Mouse (Mus musculus): Measurements from ENCODE around the gene Vezf1. TPM values are rescaled to one million over a fixed set of nuclear protein-coding genes. Genes with fewer than 3 reads are reported as not detected.
A peak's percentile ranks its signal among the peaks of the same experiment; 100 is the strongest.

The Vezf1 gene
- total RNA-seq, 2 experiments from 2014 or later: 41.5 to 41.9 TPM

GRCm38 (mm10) chr11:88117356-88118090 lies 49.4 kb downstream of the Vezf1 start:
- DNase-seq: peak; percentile 45 to 47
- intact Hi-C loops (cut with DNase I): loop anchor here (2.0 to 5.0 kb wide), 4 partner anchors 19 to 65 kb away; partner anchors contain the start of genes Cuedc1 and Vezf1

DNA sequence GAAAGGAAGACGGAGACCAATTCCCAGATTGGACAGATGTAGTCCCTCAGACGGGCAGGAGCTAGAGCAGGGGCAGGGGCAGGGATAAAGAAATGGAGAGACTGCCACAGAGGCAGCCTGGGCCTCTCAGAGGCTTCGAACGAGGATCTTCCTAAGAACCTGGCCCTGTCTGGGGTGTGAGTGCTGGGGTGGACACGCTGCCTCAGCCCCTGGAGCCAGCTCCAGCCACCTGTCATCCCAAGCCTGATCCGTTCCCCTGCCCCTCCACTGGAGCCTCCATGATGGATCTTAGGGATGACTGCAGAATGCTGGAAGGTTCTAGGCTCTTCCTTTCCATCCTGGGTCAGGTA lies 50.0 kb downstream of the Vezf1 start:
- intact Hi-C loops (cut with DNase I): loop anchor here (2.0 to 5.0 kb wide), 4 partner anchors 19 to 64 kb away; partner anchors contain the start of genes Cuedc1 and Vezf1
- peak in 1 of 2 experiments; percentile 42 for DNase-seq

DNA sequence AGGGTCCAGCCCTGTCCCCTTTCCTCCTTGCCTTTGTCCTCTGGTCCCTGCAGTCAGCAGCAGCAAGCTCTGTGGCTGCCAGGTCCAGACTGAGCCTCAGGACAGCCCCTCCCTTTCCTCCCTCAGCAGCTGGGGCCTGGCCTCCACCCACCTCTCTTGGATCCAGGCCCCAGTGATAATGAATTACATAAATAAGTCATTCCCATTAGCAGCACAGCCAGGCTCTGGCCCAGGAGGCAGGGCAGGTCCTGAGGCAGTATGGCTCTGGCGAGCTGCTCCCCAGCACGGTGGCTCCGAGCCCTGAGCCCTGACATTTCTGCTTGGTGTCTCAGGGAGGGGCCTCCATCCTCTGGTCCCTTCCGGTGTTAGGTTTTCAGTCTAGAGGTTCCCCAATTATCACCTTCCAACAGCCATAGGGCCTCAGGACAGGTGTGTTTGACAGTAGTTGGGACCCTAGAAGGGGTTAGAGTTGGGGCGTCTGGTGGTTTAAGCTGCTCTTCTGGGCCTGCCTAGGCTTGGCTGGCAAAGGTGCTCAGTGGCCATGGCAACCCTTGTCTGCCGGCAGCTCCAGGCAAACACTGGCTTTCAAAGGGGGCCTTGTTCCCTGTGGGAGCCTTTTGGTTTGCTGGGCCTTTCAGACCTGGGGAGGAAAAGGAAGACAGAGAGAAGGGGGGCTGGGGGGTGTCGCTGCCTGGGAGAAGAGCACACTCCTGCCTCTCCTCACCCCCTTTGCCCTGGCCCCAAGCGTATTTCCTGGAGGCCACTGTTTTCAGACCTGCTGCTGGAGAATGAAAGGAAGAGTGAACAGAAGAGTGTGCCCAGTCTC lies 51.0 kb downstream of the Vezf1 start:
- peak; percentile 90 to 92 for DNase-seq
- intact Hi-C loops (cut with DNase I): loop anchor here (2.0 to 5.0 kb wide), 4 partner anchors 20 to 63 kb away; partner anchors contain the start of genes Cuedc1 and Vezf1

- no peak for DNase-seq
- intact Hi-C loops (cut with DNase I): no loop called here
These were observed 54.5 kb downstream of the Vezf1 start for GRCm38 (mm10) chr11:88122545-88122944.

DNA sequence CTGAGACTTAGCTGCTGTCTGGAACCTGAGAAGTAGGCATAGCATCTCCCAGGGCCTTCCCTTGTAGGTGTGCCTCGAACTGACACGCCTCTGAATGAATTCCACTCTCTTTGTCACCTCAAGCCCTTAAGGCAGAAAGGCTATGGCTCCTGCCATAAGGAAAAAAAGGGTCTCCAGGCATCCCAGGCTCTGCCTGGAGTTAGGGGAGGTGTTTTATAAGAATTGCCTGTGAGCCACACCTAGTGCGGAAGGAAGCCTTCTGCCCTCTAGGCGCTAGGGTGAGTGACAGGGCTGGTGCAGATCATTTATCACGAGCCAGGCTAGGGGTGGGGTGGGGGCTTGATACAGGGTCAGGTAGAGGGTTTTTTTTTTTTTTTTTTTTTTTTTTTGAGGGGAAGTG lies 54.9 kb downstream of the Vezf1 start:
- DNase-seq: no peak
- intact Hi-C loops (cut with DNase I): no loop called here

DNA sequence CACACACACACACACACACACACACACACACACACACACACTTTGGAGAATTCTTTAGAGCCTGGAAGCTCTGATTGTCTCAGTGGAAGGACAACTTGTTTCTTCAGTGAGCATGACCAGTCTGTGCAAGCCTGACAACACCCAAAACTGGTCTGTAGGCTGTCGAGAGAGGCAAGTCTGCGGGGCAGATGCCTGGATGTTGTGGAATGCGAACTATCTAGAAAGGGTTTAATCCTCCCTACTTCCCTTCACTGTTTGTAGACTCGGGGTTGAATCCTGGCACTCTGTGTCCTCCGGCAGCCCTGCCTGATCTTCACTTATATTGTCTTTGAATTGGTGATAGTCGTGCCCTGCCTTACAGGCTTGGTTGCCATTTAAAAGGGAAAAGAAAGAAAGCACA lies 55.7 kb downstream of the Vezf1 start:
- no peak for DNase-seq
- intact Hi-C loops (cut with DNase I): no loop called here

GRCm38 (mm10) chr11:88125483-88125882 lies 57.4 kb downstream of the Vezf1 start:
- DNase-seq: no peak

GRCm38 (mm10) chr11:88126306-88126793 lies 58.3 kb downstream of the Vezf1 start:
- intact Hi-C loops (cut with DNase I): no loop called here

More at GRCm38 (mm10) chr11:88125483-88125882, 57.4 kb downstream of the Vezf1 start:
- intact Hi-C loops (cut with DNase I): no loop called here

GRCm38 (mm10) chr11:88128461-88128860 lies 60.4 kb downstream of the Vezf1 start:
- intact Hi-C loops (cut with DNase I): no loop called here
- DNase-seq: no peak

More at GRCm38 (mm10) chr11:88126306-88126793, 58.3 kb downstream of the Vezf1 start:
- DNase-seq: no peak

- no peak for DNase-seq
- intact Hi-C loops (cut with DNase I): no loop called here
These were observed 61.2 kb downstream of the Vezf1 start for GRCm38 (mm10) chr11:88129281-88129680.

DNA sequence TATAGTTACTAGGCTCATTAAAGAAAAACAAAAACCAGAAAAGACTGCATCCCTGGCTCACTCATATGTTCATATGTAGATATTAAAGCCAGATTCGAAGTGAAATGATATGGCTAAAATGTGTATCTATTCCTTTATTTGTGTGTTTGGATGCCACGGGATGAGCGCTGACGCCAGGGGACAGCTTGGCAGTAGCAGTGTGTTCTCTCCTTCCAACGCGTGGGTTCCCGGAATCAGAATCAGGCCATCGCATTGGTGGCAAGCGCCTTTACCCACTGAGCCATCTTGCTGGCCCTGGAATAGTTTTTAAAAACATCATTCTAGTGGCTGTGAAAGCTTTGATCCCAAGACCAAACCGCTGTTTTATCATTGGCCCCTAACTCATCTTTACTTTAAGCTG lies 61.9 kb downstream of the Vezf1 start:
- intact Hi-C loops (cut with DNase I): no loop called here
- DNase-seq: no peak

DNA sequence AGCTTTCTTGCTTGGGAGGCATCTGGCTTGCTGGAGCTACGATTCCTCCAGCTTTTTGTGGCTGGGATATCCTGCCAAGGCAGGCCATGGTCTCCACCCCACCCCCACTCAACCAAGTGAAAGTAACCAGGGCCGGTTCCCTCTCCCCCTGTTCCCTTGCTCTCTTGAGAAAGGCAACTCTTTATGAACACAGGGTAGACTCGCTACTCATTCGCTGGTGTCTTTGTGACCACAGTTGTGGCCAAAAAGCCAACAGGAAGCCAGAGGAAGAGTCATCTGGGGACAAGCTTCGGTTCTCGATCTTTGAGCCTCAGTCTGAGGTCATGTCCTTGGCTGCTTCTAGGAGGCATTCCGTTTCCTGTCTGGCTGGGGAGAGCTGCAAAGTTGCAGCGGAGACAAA lies 63.8 kb downstream of the Vezf1 start:
- intact Hi-C loops (cut with DNase I): loop anchor here (2.0 kb wide), 1 partner anchor 27 kb away; no protein-coding TSS in a partner anchor

More for the DNA sequence above, 63.8 kb downstream of the Vezf1 start:
- peak; percentile 77 to 84 for DNase-seq

Other genes with a start within 250 kb of the Vezf1 start
- under 1 TPM in 1 of 2 experiments, not detected in 1; 0.22 TPM for gene Lpo, start 240.0 kb upstream of the Vezf1 start, total RNA-seq (2021)
- 1 to 10 TPM; 2.1 to 2.9 TPM for gene Mks1, start 215.1 kb upstream of the Vezf1 start, total RNA-seq (2021)
- not detected for gene Epx, start 192.7 kb upstream of the Vezf1 start, total RNA-seq (2021)
- gene Olfr462, start 176.0 kb upstream of the Vezf1 start, total RNA-seq (2021): not detected
- not detected for gene Olfr463, start 170.9 kb upstream of the Vezf1 start, total RNA-seq (2021)
- not detected for gene Olfr464, start 147.3 kb upstream of the Vezf1 start, total RNA-seq (2021)
- gene Dynll2, start 80.7 kb upstream of the Vezf1 start, total RNA-seq (2021): 100 to 1,000 TPM; 301 to 315 TPM
- gene Srsf1, start 20.9 kb upstream of the Vezf1 start, total RNA-seq (2021): 100 to 1,000 TPM; 118 to 131 TPM
- gene Cuedc1, start 29.8 kb downstream of the Vezf1 start, total RNA-seq (2021): 10 to 100 TPM; 47.9 to 55.6 TPM
- 100 to 1,000 TPM; 226 to 277 TPM for gene Mrps23, start 136.1 kb downstream of the Vezf1 start, total RNA-seq (2021)
- not detected for gene Ccdc182, start 225.8 kb downstream of the Vezf1 start, total RNA-seq (2021)

Data from heart, postnatal 14 days (tissue).